Mouse (Mus musculus): Measurements from ENCODE around the gene S100a4. TPM values are rescaled to one million over a fixed set of nuclear protein-coding genes. Genes with fewer than 3 reads are reported as not detected.

Gene S100a4
- polyA plus RNA-seq, 1 experiment from 2014 or later = 15.1 TPM

- H3K36me3 ChIP-seq (ENCODE audit: control insufficient read depth, insufficient read depth, low read length) = no peaks in the 10 kb centered on the region
- no peak overlapping the region for H3K27ac ChIP-seq (ENCODE audit: low read length)
- H3K4me1 ChIP-seq (ENCODE audit: control insufficient read depth, insufficient read depth, low read length) = 0 out of 2 replicates have a peak, but pooled peaks cover 4% of the 10 kb centered on the region
- no peaks in the 10 kb centered on the region for H3K27me3 ChIP-seq (ENCODE audit: control insufficient read depth, insufficient read depth, low read length)
- no peaks in the 10 kb centered on the region for H3K9me3 ChIP-seq (replicated peaks; ENCODE audit: control insufficient read depth, low read length)
- no peak overlapping the region for H3K4me3 ChIP-seq (replicated peaks; ENCODE audit: low read length)
- no peak for ATAC-seq (ENCODE audit: insufficient read depth, low FRiP score)
- H3K4me2 ChIP-seq (ENCODE audit: low read depth, low read length) = no peak overlapping the region
- WGBS = 62% methylated on average over 5 of the region's 5 CpGs
- H3K9ac ChIP-seq (ENCODE audit: low read length) = no peak overlapping the region
These were observed 8.0 kb upstream of the S100a4 start for GRCm38 (mm10) chr3:90595556-90595955.

- no peaks in the 10 kb centered on the region for H3K27me3 ChIP-seq (ENCODE audit: control insufficient read depth, insufficient read depth, low read length)
- H3K4me3 ChIP-seq (replicated peaks; ENCODE audit: low read length) = no peak overlapping the region
- WGBS = 94% methylated on average over 6 of the region's 6 CpGs
- no peak overlapping the region for H3K9ac ChIP-seq (ENCODE audit: low read length)
- ATAC-seq (ENCODE audit: insufficient read depth, low FRiP score) = no peak
- H3K36me3 ChIP-seq (ENCODE audit: control insufficient read depth, insufficient read depth, low read length) = no peaks in the 10 kb centered on the region
- H3K4me2 ChIP-seq (ENCODE audit: low read depth, low read length) = no peak overlapping the region
- H3K9me3 ChIP-seq (replicated peaks; ENCODE audit: control insufficient read depth, low read length) = no peaks in the 10 kb centered on the region
- H3K4me1 ChIP-seq (ENCODE audit: control insufficient read depth, insufficient read depth, low read length) = peaks cover 8% of the 10 kb centered on the region; the same call in 1 of the 2 replicates
- H3K27ac ChIP-seq (ENCODE audit: low read length) = no peak overlapping the region
These were observed 6.8 kb upstream of the S100a4 start for GRCm38 (mm10) chr3:90596810-90597209.

- Histone ChIP-seq H3K4me3 (replicated peaks; ENCODE audit: low read length) (no peak overlapping the region), H3K27me3 (ENCODE audit: control insufficient read depth, insufficient read depth, low read length) (no peaks in the 10 kb centered on the region), H3K4me1 (ENCODE audit: control insufficient read depth, insufficient read depth, low read length) (peaks cover 8% of the 10 kb centered on the region; the same call in 1 of the 2 replicates), H3K4me2 (ENCODE audit: low read depth, low read length) (no peak overlapping the region), H3K36me3 (ENCODE audit: control insufficient read depth, insufficient read depth, low read length) (no peaks in the 10 kb centered on the region), H3K27ac (ENCODE audit: low read length) (no peak overlapping the region), H3K9me3 (replicated peaks; ENCODE audit: control insufficient read depth, low read length) (no peaks in the 10 kb centered on the region), H3K9ac (ENCODE audit: low read length) (no peak overlapping the region)
- WGBS = 30% methylated on average over 6 of the region's 6 CpGs
- ATAC-seq (ENCODE audit: insufficient read depth, low FRiP score) = no peak
These were observed 5.8 kb upstream of the S100a4 start for GRCm38 (mm10) chr3:90597736-90598135.

- H3K9ac ChIP-seq (ENCODE audit: low read length) = no peak overlapping the region
- H3K4me3 ChIP-seq (replicated peaks; ENCODE audit: low read length) = no peak overlapping the region
- no peak for ATAC-seq (ENCODE audit: insufficient read depth, low FRiP score)
- H3K27me3 ChIP-seq (ENCODE audit: control insufficient read depth, insufficient read depth, low read length) = no peaks in the 10 kb centered on the region
- H3K27ac ChIP-seq (ENCODE audit: low read length) = no peak overlapping the region
- no peaks in the 10 kb centered on the region for H3K9me3 ChIP-seq (replicated peaks; ENCODE audit: control insufficient read depth, low read length)
- peaks cover 11% of the 10 kb centered on the region for H3K4me1 ChIP-seq (ENCODE audit: control insufficient read depth, insufficient read depth, low read length)
- WGBS = 69% methylated on average over 4 of the region's 4 CpGs
- H3K36me3 ChIP-seq (ENCODE audit: control insufficient read depth, insufficient read depth, low read length) = no peaks in the 10 kb centered on the region
- no peak overlapping the region for H3K4me2 ChIP-seq (ENCODE audit: low read depth, low read length)
These were observed 5.4 kb upstream of the S100a4 start for GRCm38 (mm10) chr3:90598212-90598611.

- H3K4me1 ChIP-seq (ENCODE audit: control insufficient read depth, insufficient read depth, low read length) = peaks cover 21% of the 10 kb centered on the region
- no peak for ATAC-seq (ENCODE audit: insufficient read depth, low FRiP score)
- H3K4me3 ChIP-seq (replicated peaks; ENCODE audit: low read length) = no peak overlapping the region
- H3K9me3 ChIP-seq (replicated peaks; ENCODE audit: control insufficient read depth, low read length) = no peaks in the 10 kb centered on the region
- WGBS = 64% methylated on average over 3 of the region's 3 CpGs
- H3K4me2 ChIP-seq (ENCODE audit: low read depth, low read length) = no peak overlapping the region
- no peaks in the 10 kb centered on the region for H3K36me3 ChIP-seq (ENCODE audit: control insufficient read depth, insufficient read depth, low read length)
- no peaks in the 10 kb centered on the region for H3K27me3 ChIP-seq (ENCODE audit: control insufficient read depth, insufficient read depth, low read length)
- no peak overlapping the region; the same call in 1 of the 2 replicates for H3K27ac ChIP-seq (ENCODE audit: low read length)
- H3K9ac ChIP-seq (ENCODE audit: low read length) = no peak overlapping the region
These were observed 4.2 kb upstream of the S100a4 start for GRCm38 (mm10) chr3:90599401-90599800.

- WGBS = 89% methylated on average over 6 of the region's 6 CpGs
- no peak for ATAC-seq (ENCODE audit: insufficient read depth, low FRiP score)
These were observed 3.5 kb upstream of the S100a4 start for GRCm38 (mm10) chr3:90600036-90600435.

GRCm38 (mm10) chr3:90600458-90601195 is 2.9 kb upstream of the S100a4 start:
- ATAC-seq (ENCODE audit: insufficient read depth, low FRiP score) = no peak
- Histone ChIP-seq H3K9ac (ENCODE audit: low read length) (no peak overlapping the region), H3K4me1 (ENCODE audit: control insufficient read depth, insufficient read depth, low read length) (peaks cover 33% of the 10 kb centered on the region), H3K9me3 (replicated peaks; ENCODE audit: control insufficient read depth, low read length) (no peaks in the 10 kb centered on the region), H3K27ac (ENCODE audit: low read length) (no peak overlapping the region; the same call in 1 of the 2 replicates), H3K4me3 (replicated peaks; ENCODE audit: low read length) (no peak overlapping the region), H3K27me3 (ENCODE audit: control insufficient read depth, insufficient read depth, low read length) (no peaks in the 10 kb centered on the region), H3K36me3 (ENCODE audit: control insufficient read depth, insufficient read depth, low read length) (no peaks in the 10 kb centered on the region), H3K4me2 (ENCODE audit: low read depth, low read length) (no peak overlapping the region)
- 73% methylated on average over 8 of the region's 8 CpGs for WGBS

More at GRCm38 (mm10) chr3:90600036-90600435, 3.5 kb upstream of the S100a4 start:
- Histone ChIP-seq H3K36me3 (ENCODE audit: control insufficient read depth, insufficient read depth, low read length) (no peaks in the 10 kb centered on the region), H3K27ac (ENCODE audit: low read length) (no peak overlapping the region; the same call in 1 of the 2 replicates), H3K27me3 (ENCODE audit: control insufficient read depth, insufficient read depth, low read length) (no peaks in the 10 kb centered on the region), H3K9ac (ENCODE audit: low read length) (no peak overlapping the region), H3K4me2 (ENCODE audit: low read depth, low read length) (no peak overlapping the region), H3K4me3 (replicated peaks; ENCODE audit: low read length) (no peak overlapping the region), H3K4me1 (ENCODE audit: control insufficient read depth, insufficient read depth, low read length) (peaks cover 27% of the 10 kb centered on the region), H3K9me3 (replicated peaks; ENCODE audit: control insufficient read depth, low read length) (no peaks in the 10 kb centered on the region)

GRCm38 (mm10) chr3:90601486-90602110 is 2.0 kb upstream of the S100a4 start, which contains the start of gene Gm42674:
Gene Gm42674 (plus strand): TSS chr3:90601904.
- Histone ChIP-seq H3K27ac (ENCODE audit: low read length) (no peak within 1 kb of the TSS; the same call in 1 of the 2 replicates), H3K36me3 (ENCODE audit: control insufficient read depth, insufficient read depth, low read length) (no peaks in the 10 kb centered on the region), H3K9me3 (replicated peaks; ENCODE audit: control insufficient read depth, low read length) (no peaks in the 10 kb centered on the region), H3K4me3 (replicated peaks; ENCODE audit: low read length) (no peak within 1 kb of the TSS), H3K9ac (ENCODE audit: low read length) (no peak within 1 kb of the TSS), H3K4me1 (ENCODE audit: control insufficient read depth, insufficient read depth, low read length) (peaks cover 37% of the 10 kb centered on the region), H3K27me3 (ENCODE audit: control insufficient read depth, insufficient read depth, low read length) (no peaks in the 10 kb centered on the region), H3K4me2 (ENCODE audit: low read depth, low read length) (no peak within 1 kb of the TSS)
- ATAC-seq (ENCODE audit: insufficient read depth, low FRiP score) = no peak
- WGBS = 76% methylated on average over 11 of the region's 11 CpGs

GRCm38 (mm10) chr3:90604416-90604815 is 845 bp downstream of the S100a4 start:
- H3K27me3 ChIP-seq (ENCODE audit: control insufficient read depth, insufficient read depth, low read length) = no peaks in the 10 kb centered on the region
- H3K9me3 ChIP-seq (replicated peaks; ENCODE audit: control insufficient read depth, low read length) = no peaks in the 10 kb centered on the region
- H3K4me2 ChIP-seq (ENCODE audit: low read depth, low read length) = no peak overlapping the region
- no peak overlapping the region for H3K4me3 ChIP-seq (replicated peaks; ENCODE audit: low read length)
- no peaks in the 10 kb centered on the region for H3K36me3 ChIP-seq (ENCODE audit: control insufficient read depth, insufficient read depth, low read length)
- peaks cover 37% of the 10 kb centered on the region for H3K4me1 ChIP-seq (ENCODE audit: control insufficient read depth, insufficient read depth, low read length)
- H3K27ac ChIP-seq (ENCODE audit: low read length) = peak overlapping the region; percentile 89
- 11% methylated on average over 4 of the region's 4 CpGs for WGBS
- H3K9ac ChIP-seq (ENCODE audit: low read length) = no peak overlapping the region; the same call in 1 of the 2 replicates
- peak; percentile 86 for ATAC-seq (ENCODE audit: insufficient read depth, low FRiP score)
